Mouse (Mus musculus) intestine, embryonic 14.5 days (tissue): ENCODE results near the gene Selenok. TPM values are rescaled to one million over a fixed set of nuclear protein-coding genes. Genes with fewer than 3 reads are reported as not detected.

Source experiments
- ATAC-seq: fragments of 200-750 bp; cut with Nextera tagmentation; replicated peaks from 2 replicates; pipeline ENCODE4 v1.8.0; 2017; ENCODE audit warnings: low read depth, moderate number of reproducible peaks, moderate TSS enrichment, moderate library complexity; ENCODE audit not compliant: low FRiP score, low TSS enrichment
- DNase-seq: peaks from one replicate; pipeline ENCODE4 v3.0.0-alpha.2; 2018; ENCODE audit warnings: low spot score
- H3K27ac ChIP-seq: fragments of 300-500 bp; sonication (generic); 2 replicates; pipeline ENCODE4 v1.5.1; 2014; ENCODE audit warnings: low read depth, mild to moderate bottlenecking, control low read depth
- H3K27me3 ChIP-seq: fragments of 300-500 bp; sonication (generic); replicated peaks from 2 replicates; pipeline ENCODE4 v1.6.1; 2014; ENCODE audit warnings: low read length, control low read depth; ENCODE audit not compliant: control insufficient read depth, insufficient read depth
- H3K36me3 ChIP-seq: fragments of 300-500 bp; sonication (generic); 2 replicates; pipeline ENCODE4 v1.6.1; 2014; ENCODE audit warnings: low read length, control low read depth; ENCODE audit not compliant: control insufficient read depth, insufficient read depth
- H3K4me1 ChIP-seq: fragments of 300-500 bp; sonication (generic); replicated peaks from 2 replicates; pipeline ENCODE4 v1.6.1; 2014; ENCODE audit warnings: low read length, control low read depth, mixed read lengths; ENCODE audit not compliant: control insufficient read depth, insufficient read depth
- H3K4me2 ChIP-seq: fragments of 300-500 bp; sonication (generic); 2 replicates; pipeline ENCODE4 v1.6.1; 2014; ENCODE audit warnings: low read length
- H3K4me3 ChIP-seq: fragments of 300-500 bp; sonication (generic); 2 replicates; pipeline ENCODE4 v1.5.1; 2014; ENCODE audit warnings: low read depth, low read length, control low read depth, mixed read lengths
- H3K9ac ChIP-seq: fragments of 300-500 bp; sonication (generic); 2 replicates; pipeline ENCODE4 v1.6.1; 2014; ENCODE audit warnings: mild to moderate bottlenecking, low read length
- H3K9me3 ChIP-seq: fragments of 300-500 bp; sonication (generic); 2 replicates; pipeline ENCODE4 v1.6.1; 2016; ENCODE audit warnings: low read length, control low read depth; ENCODE audit not compliant: control insufficient read depth
- WGBS: fragments of 180-500 bp; shearing (Covaris S2); extraction: QIAGEN DNeasy Blood & Tissue Kit; methylation state at CpG from one replicate; pipeline ENCODE4 v1.1.7; 2014; 5-methylcytosine and 5-hydroxymethylcytosine counted together
- polyA plus RNA-seq: library from polyadenylated mRNA; unstranded; fragments of >200 nt; fragmentation: Nextera tagmentation; extraction: Ambion mirVana; gene quantifications from 2 replicates; pipeline ENCODE4 v1.2.1, GENCODE M21; 2014

Gene Selenok
- polyA plus RNA-seq, 1 experiment from 2014 or later, result 199 TPM

GRCm38 (mm10) chr14:29950805-29951204 is 17.3 kb upstream of the Selenok start:
- H3K27ac ChIP-seq, result no peak overlapping the region
- H3K9ac ChIP-seq, result no peak overlapping the region
- no peaks in the 10 kb centered on the region for H3K36me3 ChIP-seq
- H3K9me3 ChIP-seq, result no peaks in the 10 kb centered on the region
- WGBS, result 85% methylated on average over 4 of the region's 4 CpGs
- H3K4me2 ChIP-seq, result no peak overlapping the region
- DNase-seq (no peak), ATAC-seq (no peak)
- no peak overlapping the region for H3K4me3 ChIP-seq
- no peaks in the 10 kb centered on the region for H3K27me3 ChIP-seq
- no peaks in the 10 kb centered on the region for H3K4me1 ChIP-seq

DNA sequence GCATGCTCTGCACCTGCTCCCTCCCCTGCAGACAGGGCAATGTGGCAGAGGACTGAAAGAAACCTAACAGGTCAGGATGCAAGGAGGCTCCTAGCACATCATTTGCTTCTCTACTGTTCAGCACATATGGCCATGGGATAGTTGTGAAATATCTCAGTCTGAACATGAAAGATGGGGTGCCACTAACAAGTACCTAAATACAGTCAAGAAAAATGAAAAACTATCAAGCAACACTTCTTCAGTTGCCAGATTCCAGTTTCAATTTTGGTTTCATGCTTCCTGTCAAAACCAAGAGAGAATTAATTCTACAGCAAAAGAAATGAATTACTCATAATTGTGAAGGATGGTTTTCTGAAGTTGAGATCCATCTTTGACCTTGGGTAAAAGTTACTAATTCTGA is 10.7 kb upstream of the Selenok start:
- ATAC-seq, result no peak
- Histone ChIP-seq H3K9ac (no peak overlapping the region), H3K4me1 (no peaks in the 10 kb centered on the region), H3K9me3 (no peaks in the 10 kb centered on the region), H3K4me3 (no peak overlapping the region), H3K4me2 (no peak overlapping the region), H3K36me3 (no peaks in the 10 kb centered on the region), H3K27me3 (no peaks in the 10 kb centered on the region), H3K27ac (no peak overlapping the region)
- no peak for DNase-seq

DNA sequence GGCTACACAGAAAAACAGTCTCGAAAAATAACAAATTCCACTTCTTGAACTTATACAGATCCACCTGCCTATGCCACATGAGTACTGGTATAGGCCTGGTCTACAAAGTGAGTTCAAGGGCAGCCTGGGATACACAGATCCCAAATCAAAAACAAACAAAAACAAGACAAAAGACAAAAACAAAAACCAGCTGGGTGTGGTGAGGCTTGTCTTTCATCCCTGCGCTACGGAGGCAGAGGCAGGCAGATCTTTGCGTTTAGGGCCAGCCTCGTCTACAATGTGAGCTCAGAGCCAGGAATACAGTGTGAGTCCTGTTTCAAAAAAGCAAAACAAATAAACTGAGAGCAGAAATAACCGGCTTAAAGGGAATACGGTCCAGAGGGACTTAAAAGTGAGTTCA is 497 bp upstream of the Selenok start:
- DNase-seq, result no peak
- peak overlapping the region; percentile 50 for H3K4me2 ChIP-seq
- no peaks in the 10 kb centered on the region for H3K27me3 ChIP-seq
- peak overlapping the region; percentile 91 for H3K4me3 ChIP-seq
- no peaks in the 10 kb centered on the region for H3K9me3 ChIP-seq
- H3K9ac ChIP-seq, result peak overlapping the region; percentile 44
- 61% methylated on average over 7 of the region's 7 CpGs for WGBS
- H3K36me3 ChIP-seq, result peaks cover 26% of the 10 kb centered on the region
- H3K4me1 ChIP-seq, result peaks cover 14% of the 10 kb centered on the region
- ATAC-seq, result peak; percentile 10; the same call in 1 of the 2 replicates
- H3K27ac ChIP-seq, result peak overlapping the region; percentile 60; the same call in 1 of the 2 replicates

- H3K27ac ChIP-seq, result no peak overlapping the region
- ATAC-seq, result no peak
- no peaks in the 10 kb centered on the region for H3K27me3 ChIP-seq
- H3K4me2 ChIP-seq, result no peak overlapping the region
- H3K9ac ChIP-seq, result no peak overlapping the region
- no peaks in the 10 kb centered on the region for H3K9me3 ChIP-seq
- H3K4me3 ChIP-seq, result no peak overlapping the region
- WGBS, result 97% methylated on average over 7 of the region's 7 CpGs
- no peak for DNase-seq
- H3K36me3 ChIP-seq, result peaks cover 59% of the 10 kb centered on the region
- H3K4me1 ChIP-seq, result peaks cover 14% of the 10 kb centered on the region
Measured at GRCm38 (mm10) chr14:29971446-29971845, 3.3 kb downstream of the Selenok start.

DNA sequence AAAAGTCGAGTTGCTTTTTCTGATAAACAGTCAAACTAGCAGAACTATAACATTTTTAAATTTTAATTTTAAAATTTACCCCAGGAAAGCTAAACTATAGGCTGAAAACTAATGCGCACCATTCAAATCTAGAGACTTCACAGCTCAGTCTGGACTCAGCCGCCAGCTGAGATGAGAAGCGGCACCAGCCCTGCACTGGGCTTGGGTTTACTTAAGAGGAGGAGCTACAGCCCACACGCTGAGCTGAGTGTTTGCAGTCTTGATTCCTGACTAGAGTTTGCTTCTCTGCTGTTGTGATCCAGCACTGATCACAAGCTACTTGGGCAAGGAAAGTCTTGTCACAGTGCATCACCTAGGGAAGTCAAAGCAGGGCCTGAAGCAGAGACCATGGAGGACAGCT is 3.9 kb downstream of the Selenok start:
- WGBS, result 81% methylated on average over 5 of the region's 5 CpGs

DNA sequence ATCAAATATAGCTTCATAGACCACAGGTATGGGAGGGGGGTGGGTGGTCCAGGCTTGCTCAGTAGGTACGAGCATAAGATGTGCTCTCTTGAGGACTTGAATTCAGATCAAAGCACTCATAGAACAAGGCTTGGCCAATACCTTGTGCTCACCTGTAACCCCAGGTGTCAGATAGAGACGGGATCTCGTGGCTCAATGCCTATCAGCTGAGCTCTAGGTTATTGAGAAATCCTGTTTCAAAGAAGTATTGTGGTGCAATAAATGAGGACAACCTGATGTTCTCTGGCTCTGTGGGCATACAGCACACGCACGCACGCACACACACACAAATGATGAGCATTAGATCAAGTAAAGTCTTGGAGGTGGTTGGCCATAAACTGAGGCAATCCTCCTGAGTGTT is 8.8 kb downstream of the Selenok start:
- Histone ChIP-seq H3K27me3 (no peaks in the 10 kb centered on the region), H3K9me3 (0 out of 2 replicates have a peak, but pooled peaks cover 6% of the 10 kb centered on the region), H3K36me3 (peaks cover 61% of the 10 kb centered on the region), H3K9ac (no peak overlapping the region), H3K4me2 (no peak overlapping the region), H3K4me3 (no peak overlapping the region), H3K4me1 (peaks cover 9% of the 10 kb centered on the region), H3K27ac (no peak overlapping the region)
- DNase-seq, result no peak
- ATAC-seq, result no peak
- 94% methylated on average over 6 of the region's 6 CpGs for WGBS

More for the DNA sequence above, 3.9 kb downstream of the Selenok start:
- H3K9me3 ChIP-seq, result no peaks in the 10 kb centered on the region
- peaks cover 59% of the 10 kb centered on the region for H3K36me3 ChIP-seq
- H3K4me2 ChIP-seq, result no peak overlapping the region
- DNase-seq (no peak), ATAC-seq (no peak)
- peaks cover 14% of the 10 kb centered on the region for H3K4me1 ChIP-seq
- no peak overlapping the region for H3K4me3 ChIP-seq
- no peak overlapping the region for H3K9ac ChIP-seq
- no peaks in the 10 kb centered on the region for H3K27me3 ChIP-seq
- no peak overlapping the region for H3K27ac ChIP-seq

DNA sequence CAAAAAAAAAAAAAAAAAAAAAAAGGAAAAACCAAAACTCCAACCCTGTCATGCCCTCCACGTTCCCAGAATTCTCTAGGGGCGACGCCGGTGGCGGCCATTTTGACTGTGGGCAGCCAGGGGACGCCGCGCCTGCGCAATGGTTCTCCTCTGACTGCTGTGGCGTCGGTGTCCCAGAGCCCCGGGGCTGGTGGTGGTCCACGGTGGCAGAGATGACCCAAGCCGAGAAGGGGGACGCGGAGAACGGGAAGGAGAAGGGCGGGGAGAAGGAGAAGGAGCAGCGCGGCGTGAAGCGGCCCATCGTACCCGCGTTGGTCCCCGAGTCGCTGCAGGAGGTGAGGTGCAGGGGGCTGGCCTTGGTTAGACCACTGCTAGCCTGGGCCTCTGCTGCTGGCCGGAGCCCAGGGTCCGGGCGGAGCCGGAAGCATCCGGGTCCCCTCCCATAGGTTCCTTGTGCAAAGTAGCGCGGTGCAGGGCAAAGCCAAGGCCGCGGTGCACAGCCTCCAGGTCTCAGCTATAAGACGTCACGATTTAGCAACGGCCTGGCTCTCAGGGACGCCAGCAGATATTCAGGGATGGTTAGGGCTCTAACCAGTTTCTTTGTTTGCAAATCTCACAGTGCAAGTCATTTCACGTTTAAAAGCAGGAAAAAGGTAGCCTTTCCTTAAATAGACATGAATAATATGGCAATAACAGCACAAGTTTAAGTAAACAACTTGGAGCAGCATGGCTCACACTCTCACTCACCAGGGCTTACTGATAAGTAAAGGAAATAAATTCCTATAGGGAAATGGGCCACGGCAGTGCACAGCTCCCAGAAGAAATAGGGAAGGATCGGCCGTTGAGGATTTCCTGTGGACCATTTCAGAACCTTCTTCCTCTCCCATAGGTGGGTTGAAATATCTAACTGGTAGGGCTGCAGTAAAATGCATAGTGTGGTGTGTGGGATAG is 10.4 kb downstream of the Selenok start, which contains the start of gene Actr8:
Gene Actr8, plus strand, starts transcription at position 84 of the 951 bp plus-strand sequence.
- peak; percentile 99 for ATAC-seq

DNA sequence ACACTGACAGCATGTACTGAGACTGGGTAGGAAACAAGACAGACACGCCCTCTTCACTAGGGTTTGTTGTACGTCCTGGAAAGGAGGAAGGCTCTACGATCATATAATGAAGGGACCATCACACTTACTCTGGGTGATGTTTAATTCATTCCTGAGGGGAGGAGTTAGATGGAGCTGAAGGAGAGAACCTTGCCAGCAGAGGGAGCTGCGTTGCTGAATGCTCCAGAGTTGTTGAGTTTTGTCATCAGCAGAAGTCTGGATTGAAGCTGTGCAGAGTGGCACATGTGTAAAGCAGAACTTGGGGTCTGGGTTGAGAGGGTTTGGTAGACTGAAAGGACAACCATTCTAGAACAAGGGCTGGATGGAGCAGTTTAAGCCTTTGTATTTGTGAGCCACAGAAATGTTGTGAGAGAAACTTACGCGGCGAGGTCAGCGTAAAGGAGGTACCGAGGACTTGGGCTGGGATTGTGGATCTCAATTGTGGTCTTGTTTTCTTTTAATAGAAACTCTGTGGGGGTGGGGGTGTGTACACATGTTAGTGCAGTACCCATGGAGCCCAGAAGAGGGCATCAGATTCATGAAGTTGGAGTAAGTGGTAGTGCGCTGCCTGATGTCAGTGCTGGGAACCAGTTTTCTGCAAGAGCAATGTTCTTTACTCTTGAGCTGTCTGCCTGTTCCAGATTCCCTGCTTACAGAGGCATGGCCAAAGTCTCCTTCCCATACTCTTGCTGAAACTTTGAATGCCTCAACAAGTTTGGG is 12.5 kb downstream of the Selenok start:
- Histone ChIP-seq H3K9me3 (0 out of 2 replicates have a peak, but pooled peaks cover 6% of the 10 kb centered on the region), H3K4me2 (no peak overlapping the region), H3K4me3 (no peak overlapping the region), H3K27me3 (no peaks in the 10 kb centered on the region), H3K9ac (no peak overlapping the region), H3K4me1 (peaks cover 9% of the 10 kb centered on the region), H3K36me3 (peaks cover 61% of the 10 kb centered on the region), H3K27ac (no peak overlapping the region)
- DNase-seq (no peak), ATAC-seq (no peak)
- WGBS, result 95% methylated on average over 10 of the region's 10 CpGs

More for the DNA sequence above, 10.4 kb downstream of the Selenok start, which contains the start of gene Actr8:
- Histone ChIP-seq H3K9ac (peak within 1 kb of the TSS; percentile 89), H3K9me3 (0 out of 2 replicates have a peak, but pooled peaks cover 6% of the 10 kb centered on the region), H3K27ac (peak within 1 kb of the TSS; percentile 91), H3K27me3 (no peaks in the 10 kb centered on the region), H3K4me1 (peaks cover 9% of the 10 kb centered on the region), H3K4me3 (peak within 1 kb of the TSS; percentile 67), H3K4me2 (peak within 1 kb of the TSS; percentile 93), H3K36me3 (peaks cover 61% of the 10 kb centered on the region)
- DNase-seq, result peak; percentile 96
- WGBS, result under 1% methylated on average over 44 of the region's 44 CpGs
